Mouse (Mus musculus): ENCODE measurements around the gene Rpl23a. TPM values are rescaled to one million over a fixed set of nuclear protein-coding genes. Genes with fewer than 3 reads are reported as not detected.
"Not testable (repeated sequence)": the region's sequence is repeated elsewhere in the genome, so short reads cannot be mapped to it uniquely, and the experiment has no call there.

Rpl23a gene
- polyA plus RNA-seq, 1 experiment from 2014 or later, result 1,123 TPM

GRCm38 (mm10) chr11:78151161-78151560 lies 32.2 kb downstream of the Rpl23a start:
- Histone ChIP-seq H3K9me3 (no peaks in the 10 kb centered on the region), H3K27me3 (replicated peaks; ENCODE audit: low read depth, poor library complexity, severe bottlenecking) (no peaks in the 10 kb centered on the region), H3K4me1 (peaks cover under 1% of the 10 kb centered on the region; the same call in 1 of the 2 replicates), H3K27ac (replicated peaks) (no peak overlapping the region), H3K4me3 (no peak overlapping the region), H3K36me3 (replicated peaks) (peaks cover 97% of the 10 kb centered on the region)
- DNase-seq (ENCODE audit: low spot score), result peak; percentile 36
- 28% methylated on average over 1 of the region's 1 CpGs for WGBS

GRCm38 (mm10) chr11:78146707-78147543 lies 36.5 kb downstream of the Rpl23a start:
- 93% methylated on average over 6 of the region's 6 CpGs for WGBS
- Histone ChIP-seq H3K4me1 (no peaks in the 10 kb centered on the region), H3K4me3 (no peak overlapping the region), H3K27me3 (replicated peaks; ENCODE audit: low read depth, poor library complexity, severe bottlenecking) (no peaks in the 10 kb centered on the region), H3K36me3 (replicated peaks) (peaks cover 88% of the 10 kb centered on the region), H3K27ac (replicated peaks) (no peak overlapping the region), H3K9me3 (no peaks in the 10 kb centered on the region)
- DNase-seq (ENCODE audit: low spot score), result no peak

GRCm38 (mm10) chr11:78146168-78146567 lies 37.2 kb downstream of the Rpl23a start:
- DNase-seq (ENCODE audit: low spot score), result no peak
- Histone ChIP-seq H3K4me1 (no peaks in the 10 kb centered on the region), H3K27ac (replicated peaks) (no peak overlapping the region), H3K36me3 (replicated peaks) (peaks cover 82% of the 10 kb centered on the region), H3K9me3 (no peaks in the 10 kb centered on the region), H3K4me3 (no peak overlapping the region), H3K27me3 (replicated peaks; ENCODE audit: low read depth, poor library complexity, severe bottlenecking) (no peaks in the 10 kb centered on the region)
- 88% methylated on average over 5 of the region's 5 CpGs for WGBS

GRCm38 (mm10) chr11:78143520-78143919 lies 39.9 kb downstream of the Rpl23a start:
- Histone ChIP-seq H3K4me3 (no peak overlapping the region), H3K27ac (replicated peaks) (no peak overlapping the region), H3K9me3 (no peaks in the 10 kb centered on the region), H3K36me3 (replicated peaks) (peaks cover 57% of the 10 kb centered on the region), H3K4me1 (no peaks in the 10 kb centered on the region), H3K27me3 (replicated peaks; ENCODE audit: low read depth, poor library complexity, severe bottlenecking) (no peaks in the 10 kb centered on the region)
- DNase-seq (ENCODE audit: low spot score), result no peak
- 87% methylated on average over 2 of the region's 2 CpGs for WGBS

- 82% methylated on average over 5 of the region's 5 CpGs for whole genome bisulfite sequencing
- no peaks in the 10 kb centered on the region for H3K9me3 ChIP-seq
- peaks cover 29% of the 10 kb centered on the region for H3K36me3 ChIP-seq (replicated peaks)
- no peaks in the 10 kb centered on the region for H3K27me3 ChIP-seq (replicated peaks; ENCODE audit: low read depth, poor library complexity, severe bottlenecking)
- no peak overlapping the region for H3K27ac ChIP-seq (replicated peaks)
- no peak overlapping the region for H3K4me3 ChIP-seq
- DNase-seq (ENCODE audit: low spot score), result no peak
- peaks cover 8% of the 10 kb centered on the region; the same call in 1 of the 2 replicates for H3K4me1 ChIP-seq
Measured at GRCm38 (mm10) chr11:78140665-78141064, 42.7 kb downstream of the Rpl23a start.

- 80% methylated on average over 3 of the region's 3 CpGs for WGBS
- Histone ChIP-seq H3K27ac (replicated peaks) (no peak overlapping the region), H3K9me3 (no peaks in the 10 kb centered on the region), H3K27me3 (replicated peaks; ENCODE audit: low read depth, poor library complexity, severe bottlenecking) (no peaks in the 10 kb centered on the region), H3K36me3 (replicated peaks) (peaks cover 2% of the 10 kb centered on the region), H3K4me3 (no peak overlapping the region), H3K4me1 (peaks cover 8% of the 10 kb centered on the region; the same call in 1 of the 2 replicates)
- DNase-seq (ENCODE audit: low spot score), result no peak
Measured at GRCm38 (mm10) chr11:78138023-78138422, 45.4 kb downstream of the Rpl23a start.

GRCm38 (mm10) chr11:78137584-78137983 lies 45.8 kb downstream of the Rpl23a start:
- Histone ChIP-seq H3K27me3 (replicated peaks; ENCODE audit: low read depth, poor library complexity, severe bottlenecking) (no peaks in the 10 kb centered on the region), H3K4me1 (peaks cover 8% of the 10 kb centered on the region; the same call in 1 of the 2 replicates), H3K9me3 (no peaks in the 10 kb centered on the region), H3K27ac (replicated peaks) (no peak overlapping the region), H3K36me3 (replicated peaks) (peaks cover 4% of the 10 kb centered on the region; the same call in 1 of the 2 replicates), H3K4me3 (no peak overlapping the region)
- no peak for DNase-seq (ENCODE audit: low spot score)
- 76% methylated on average over 4 of the region's 4 CpGs for WGBS

- H3K27me3 ChIP-seq (replicated peaks; ENCODE audit: low read depth, poor library complexity, severe bottlenecking), result no peaks in the 10 kb centered on the region
Measured at GRCm38 (mm10) chr11:78136132-78136531, 47.3 kb downstream of the Rpl23a start.

GRCm38 (mm10) chr11:78135314-78135713 lies 48.1 kb downstream of the Rpl23a start:
- not testable (repeated sequence) for H3K27ac ChIP-seq (replicated peaks); H3K9me3 ChIP-seq; H3K4me1 ChIP-seq; DNase-seq (ENCODE audit: low spot score); H3K4me3 ChIP-seq; H3K27me3 ChIP-seq (replicated peaks; ENCODE audit: low read depth, poor library complexity, severe bottlenecking)
- WGBS, result 94% methylated on average over 7 of the region's 7 CpGs
- peaks cover 13% of the 10 kb centered on the region for H3K36me3 ChIP-seq (replicated peaks)

More at GRCm38 (mm10) chr11:78136132-78136531, 47.3 kb downstream of the Rpl23a start:
- Histone ChIP-seq H3K27ac (replicated peaks) (no peak overlapping the region), H3K4me1 (peaks cover 8% of the 10 kb centered on the region; the same call in 1 of the 2 replicates), H3K36me3 (replicated peaks) (peaks cover 13% of the 10 kb centered on the region; the same call in 1 of the 2 replicates), H3K9me3 (no peaks in the 10 kb centered on the region), H3K4me3 (no peak overlapping the region)
- no peak for DNase-seq (ENCODE audit: low spot score)
- 87% methylated on average over 1 of the region's 1 CpGs for WGBS

- Histone ChIP-seq H3K4me1 (peaks cover 8% of the 10 kb centered on the region; the same call in 1 of the 2 replicates), H3K4me3 (no peak overlapping the region), H3K9me3 (no peaks in the 10 kb centered on the region), H3K27me3 (replicated peaks; ENCODE audit: low read depth, poor library complexity, severe bottlenecking) (no peaks in the 10 kb centered on the region), H3K27ac (replicated peaks) (no peak overlapping the region), H3K36me3 (replicated peaks) (peaks cover 16% of the 10 kb centered on the region)
- DNase-seq (ENCODE audit: low spot score), result no peak
- 86% methylated on average over 3 of the region's 3 CpGs for WGBS
Measured at GRCm38 (mm10) chr11:78134344-78134743, 49.0 kb downstream of the Rpl23a start.

- no peak overlapping the region for H3K4me3 ChIP-seq
- no peak overlapping the region for H3K27ac ChIP-seq (replicated peaks)
- no peak for DNase-seq (ENCODE audit: low spot score)
- peaks cover 8% of the 10 kb centered on the region; the same call in 1 of the 2 replicates for H3K4me1 ChIP-seq
- H3K27me3 ChIP-seq (replicated peaks; ENCODE audit: low read depth, poor library complexity, severe bottlenecking), result no peaks in the 10 kb centered on the region
- H3K36me3 ChIP-seq (replicated peaks), result peaks cover 16% of the 10 kb centered on the region
- 94% methylated on average over 6 of the region's 6 CpGs for WGBS
- H3K9me3 ChIP-seq, result no peaks in the 10 kb centered on the region
Measured at GRCm38 (mm10) chr11:78133915-78134314, 49.5 kb downstream of the Rpl23a start.

Data from embryonic facial prominence, embryonic 10.5 days (tissue).